9 mouse cellular contexts compared by ENCODE assay signal in genomic region chr7:90887007-90887720, GRCm38 (mm10).
A peak's percentile ranks its signal among the peaks of the same experiment; 100 is the strongest.
DNase-seq lines count a peak whose midpoint lies in the region; ATAC-seq and TF ChIP-seq lines count a peak whose summit lies in the region.
"Had no signal": no experiment of that assay in that cellular context is flagged by ENCODE, and none has a peak within 500 bp of the region (broad histone marks: within the 10 kb centered on the region; RNA-seq: fewer than 3 reads in every experiment).

No protein-coding gene starts in this region.

- H3K4me1 ChIP-seq in heart, embryonic 12.5 days (replicated peaks), result peaks cover 11% of the 10 kb centered on the region; the same call in 1 of the 2 replicates
- 0 out of 2 replicates have a peak, but pooled peaks cover 2% of the 10 kb centered on the region for H3K4me1 ChIP-seq in cerebellum, adult 2 months (ENCODE audit: control insufficient read depth, insufficient read depth, low read length)
- H3K4me1 ChIP-seq in forebrain, embryonic 16.5 days (replicated peaks; ENCODE audit: control insufficient read depth, insufficient read depth, low read length), result 0 out of 2 replicates have a peak, but pooled peaks cover 2% of the 10 kb centered on the region
- 0 out of 2 replicates have a peak, but pooled peaks cover 3% of the 10 kb centered on the region for H3K4me1 ChIP-seq in stomach, embryonic 16.5 days (ENCODE audit: control insufficient read depth, insufficient read depth, low read length)

- H3K4me3 ChIP-seq in heart, embryonic 12.5 days, result peak overlapping the region; percentile 36
- peak overlapping the region; percentile 51 for H3K4me3 ChIP-seq in cerebellum, adult 2 months (replicated peaks; ENCODE audit: insufficient read depth, low read depth, low read length)
- peak overlapping the region; percentile 53 for H3K4me3 ChIP-seq in forebrain, embryonic 16.5 days (replicated peaks; ENCODE audit: low read length)
- H3K4me3 ChIP-seq in stomach, embryonic 16.5 days (replicated peaks; ENCODE audit: low read length), result peak overlapping the region; percentile 39

- no peaks in the 10 kb centered on the region for H3K36me3 ChIP-seq in heart, embryonic 12.5 days
- no peaks in the 10 kb centered on the region for H3K36me3 ChIP-seq in forebrain, embryonic 16.5 days (ENCODE audit: control insufficient read depth, insufficient read depth)
- H3K36me3 ChIP-seq in stomach, embryonic 16.5 days (ENCODE audit: control insufficient read depth, insufficient read depth, low read length), result no peaks in the 10 kb centered on the region

- ATAC-seq in heart, embryonic 12.5 days (ENCODE audit: insufficient number of reproducible peaks, low FRiP score), result no peak
- ATAC-seq in forebrain, embryonic 16.5 days, result peak; percentile 85
- 0 out of 2 replicates have a peak, but pooled peaks have one; percentile 33 for ATAC-seq in stomach, embryonic 16.5 days (ENCODE audit: insufficient read depth, low FRiP score)

- H3K27ac ChIP-seq in heart, embryonic 12.5 days (ENCODE audit: poor library complexity, severe bottlenecking), result no peak overlapping the region
- H3K27ac ChIP-seq in cerebellum, adult 2 months (ENCODE audit: insufficient read depth, low read length), result no peak overlapping the region
- H3K27ac ChIP-seq in forebrain, embryonic 16.5 days (ENCODE audit: low read length), result peak overlapping the region; percentile 81
- H3K27ac ChIP-seq in stomach, embryonic 16.5 days (ENCODE audit: low read length), result no peak overlapping the region

- H3K4me2 ChIP-seq in heart, embryonic 12.5 days, result peak overlapping the region; percentile 83
- H3K4me2 ChIP-seq in forebrain, embryonic 16.5 days (ENCODE audit: low read length), result peak overlapping the region; percentile 80
- peak overlapping the region; percentile 70 for H3K4me2 ChIP-seq in stomach, embryonic 16.5 days (ENCODE audit: low read depth, low read length)

- H3K9ac ChIP-seq in heart, embryonic 12.5 days, result 0 out of 2 replicates have a peak overlapping the region, but pooled peaks have one; percentile 15
- H3K9ac ChIP-seq in forebrain, embryonic 16.5 days (replicated peaks; ENCODE audit: low read depth, low read length), result peak overlapping the region; percentile 63
- H3K9ac ChIP-seq in stomach, embryonic 16.5 days (ENCODE audit: low read length), result peak overlapping the region; percentile 46

- no peak for TF ChIP-seq CTCF in cerebellum, adult 2 months (IDR thresholded peaks at IDR 0.05; ENCODE audit: borderline replicate concordance, insufficient read depth, low read depth, low read length)

- no peak for DNase-seq in heart, postnatal 4 days
- DNase-seq in cerebellum, adult 2 months, result peak; percentile 29 to 39
- DNase-seq in layer of hippocampus, adult 9-11 months, result peak; percentile 31
- DNase-seq in mesoderm, embryonic 11.5 days (ENCODE audit: low read depth, low spot score), result peak; percentile 56
- no peak for DNase-seq in urinary bladder, postnatal 14 days (ENCODE audit: low spot score)

- no peak for TF ChIP-seq POLR2A in cerebellum, adult 2 months (IDR thresholded peaks at IDR 0.05; ENCODE audit: borderline replicate concordance, insufficient read depth, low read length)

- no peaks in the 10 kb centered on the region for H3K9me3 ChIP-seq in heart, embryonic 12.5 days (replicated peaks)
- H3K9me3 ChIP-seq in forebrain, embryonic 16.5 days (ENCODE audit: control insufficient read depth, low read length), result no peaks in the 10 kb centered on the region
- H3K9me3 ChIP-seq in stomach, embryonic 16.5 days (replicated peaks; ENCODE audit: control insufficient read depth, low read length), result no peaks in the 10 kb centered on the region

- H3K27me3 ChIP-seq in heart, embryonic 12.5 days (replicated peaks), result peaks cover 9% of the 10 kb centered on the region
- H3K27me3 ChIP-seq in cerebellum, adult 2 months (ENCODE audit: control insufficient read depth, insufficient read depth, low read length), result no peaks in the 10 kb centered on the region
- no peaks in the 10 kb centered on the region for H3K27me3 ChIP-seq in forebrain, embryonic 16.5 days (replicated peaks; ENCODE audit: control insufficient read depth, insufficient read depth, low read length)
- no peaks in the 10 kb centered on the region for H3K27me3 ChIP-seq in stomach, embryonic 16.5 days (ENCODE audit: control insufficient read depth, insufficient read depth, low read length)
- H3K27me3 ChIP-seq: CH12.LX had no signal

- WGBS in heart, embryonic 12.5 days, result under 1% methylated on average over 21 of the region's 21 CpGs
- under 1% methylated on average over 21 of the region's 21 CpGs for WGBS in cerebellum, adult 2 months
- 0% methylated on average over 21 of the region's 21 CpGs for WGBS in forebrain, embryonic 16.5 days
- WGBS in stomach, embryonic 16.5 days, result under 1% methylated on average over 21 of the region's 21 CpGs

Comparison
In these comparisons a context has a peak if more than half of its experiments do, and no peak if none do; other contexts are left out.
1. DNase-seq: peak in cerebellum, adult 2 months (2 of 2), layer of hippocampus, adult 9-11 months (single experiment) and mesoderm, embryonic 11.5 days (single experiment); none in heart, postnatal 4 days (single experiment) and urinary bladder, postnatal 14 days (single experiment).
2. Peak in every context shown above with its lines, with median percentiles within 50 percentile points of each other: H3K4me2 ChIP-seq, H3K4me3 ChIP-seq and H3K9ac ChIP-seq.